Mouse (Mus musculus) induced T-regulatory cell, adult 2 months (primary cell): Measurements from ENCODE around the gene Tm7sf2.

Source experiments
- DNase-seq: peaks from one replicate; pipeline ENCODE4 v3.0.0-alpha.2; 2012; ENCODE audit warnings: low read depth

Tm7sf2 gene

GRCm38 (mm10) chr19:6044102-6044501, 24.1 kb downstream of the Tm7sf2 start:
- peak; percentile 80 for DNase-seq

- no peak for DNase-seq
These were observed 25.9 kb downstream of the Tm7sf2 start for GRCm38 (mm10) chr19:6042293-6042692.

GRCm38 (mm10) chr19:6040002-6040401, 28.2 kb downstream of the Tm7sf2 start:
- peak; percentile 61 for DNase-seq

- DNase-seq: no peak
These were observed 29.8 kb downstream of the Tm7sf2 start for GRCm38 (mm10) chr19:6038326-6038725.

DNA sequence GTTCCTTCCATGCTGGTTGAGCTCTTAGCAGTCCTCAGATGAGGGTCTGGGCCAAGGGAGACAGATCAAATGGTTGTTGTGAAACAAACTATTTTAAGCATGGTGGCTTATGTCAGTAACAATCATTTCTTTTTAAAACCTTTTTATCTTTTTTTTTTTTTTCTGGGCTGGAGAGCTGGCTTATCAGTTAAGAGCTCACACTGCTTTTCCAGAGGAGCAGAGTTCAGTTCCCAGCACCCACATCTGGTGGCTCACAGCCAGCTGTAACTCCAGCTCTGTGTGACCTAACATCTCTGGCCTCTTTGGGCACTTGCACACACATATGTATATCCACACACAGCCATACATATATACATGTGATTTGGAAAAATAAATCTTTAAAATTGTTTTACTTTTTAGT, 30.5 kb downstream of the Tm7sf2 start:
- no peak for DNase-seq

GRCm38 (mm10) chr19:6035966-6036585, 32.1 kb downstream of the Tm7sf2 start:
- DNase-seq: no peak

- no peak for DNase-seq
These were observed 37.5 kb downstream of the Tm7sf2 start for GRCm38 (mm10) chr19:6030520-6031280.

DNA sequence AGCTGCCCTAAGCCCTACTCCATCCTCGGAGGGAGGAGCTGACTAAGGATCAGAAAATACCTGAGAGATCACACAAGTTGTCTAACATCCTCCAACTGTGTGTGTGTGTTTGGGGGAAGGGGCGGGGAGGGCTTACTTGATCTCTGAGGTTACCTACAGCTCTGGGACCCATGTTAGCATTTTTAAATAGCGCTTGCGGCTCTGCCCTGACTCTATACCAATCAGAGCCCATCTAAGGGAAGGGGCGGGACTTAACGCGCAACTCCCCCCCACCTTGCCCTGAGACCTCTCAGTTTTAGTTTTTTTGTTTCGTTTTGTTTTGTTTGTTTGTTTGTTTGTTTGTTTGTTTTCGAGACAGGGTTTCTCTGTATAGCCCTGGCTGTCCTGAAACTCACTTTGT, 38.7 kb downstream of the Tm7sf2 start:
- DNase-seq: no peak

GRCm38 (mm10) chr19:6028991-6029390, 39.2 kb downstream of the Tm7sf2 start:
- no peak for DNase-seq

DNA sequence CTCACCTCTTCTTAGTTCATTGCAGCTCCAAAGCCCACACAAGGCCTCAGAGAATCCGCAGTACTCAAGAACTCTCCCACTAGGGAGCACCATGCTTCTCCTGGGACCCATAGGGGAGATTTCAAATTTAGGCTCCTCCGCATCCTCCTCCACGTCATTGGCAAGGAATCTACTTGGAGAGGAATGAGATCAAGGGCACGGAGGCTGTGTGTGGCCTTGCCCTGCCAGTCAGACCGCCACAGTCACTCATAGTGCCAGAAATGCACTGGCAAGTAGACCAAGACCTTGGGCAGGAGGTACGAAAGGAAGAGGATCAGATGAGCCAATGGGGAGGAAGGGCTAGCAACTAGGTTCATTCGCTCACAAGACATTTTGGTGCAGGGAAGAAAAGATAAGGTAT, 44.2 kb downstream of the Tm7sf2 start:
- no peak for DNase-seq

- DNase-seq: no peak
These were observed 45.1 kb downstream of the Tm7sf2 start for GRCm38 (mm10) chr19:6023059-6023458.

DNA sequence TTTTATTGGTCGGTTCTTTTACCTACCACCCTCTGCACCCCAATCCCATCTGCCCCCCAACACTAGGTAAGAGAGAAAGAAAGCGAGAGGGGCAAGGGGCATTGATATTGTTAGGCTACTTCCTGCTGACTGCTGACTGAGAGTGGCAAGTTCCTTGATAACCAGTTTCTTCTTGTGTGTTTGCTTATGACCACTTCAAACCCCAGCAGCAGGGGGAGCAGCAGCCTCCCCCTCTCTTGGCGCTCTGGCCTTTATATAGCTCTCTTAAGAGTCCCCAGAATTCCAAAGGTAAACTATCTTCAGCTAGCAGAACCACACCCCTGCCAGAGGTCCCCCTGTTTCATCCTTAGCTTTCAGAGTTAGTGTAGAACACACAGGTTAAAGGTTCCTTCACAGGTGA, 47.9 kb downstream of the Tm7sf2 start:
- no peak for DNase-seq

GRCm38 (mm10) chr19:6018142-6019089, 49.8 kb downstream of the Tm7sf2 start:
- DNase-seq: peak; percentile 96

- peak; percentile 40 for DNase-seq
These were observed 51.6 kb downstream of the Tm7sf2 start for GRCm38 (mm10) chr19:6016532-6016931.

- peak; percentile 83 for DNase-seq
These were observed 52.5 kb downstream of the Tm7sf2 start, which contains the start of gene Capn1 for GRCm38 (mm10) chr19:6015511-6016315. Gene Capn1, minus strand, starts transcription at chr19:6015897.

DNA sequence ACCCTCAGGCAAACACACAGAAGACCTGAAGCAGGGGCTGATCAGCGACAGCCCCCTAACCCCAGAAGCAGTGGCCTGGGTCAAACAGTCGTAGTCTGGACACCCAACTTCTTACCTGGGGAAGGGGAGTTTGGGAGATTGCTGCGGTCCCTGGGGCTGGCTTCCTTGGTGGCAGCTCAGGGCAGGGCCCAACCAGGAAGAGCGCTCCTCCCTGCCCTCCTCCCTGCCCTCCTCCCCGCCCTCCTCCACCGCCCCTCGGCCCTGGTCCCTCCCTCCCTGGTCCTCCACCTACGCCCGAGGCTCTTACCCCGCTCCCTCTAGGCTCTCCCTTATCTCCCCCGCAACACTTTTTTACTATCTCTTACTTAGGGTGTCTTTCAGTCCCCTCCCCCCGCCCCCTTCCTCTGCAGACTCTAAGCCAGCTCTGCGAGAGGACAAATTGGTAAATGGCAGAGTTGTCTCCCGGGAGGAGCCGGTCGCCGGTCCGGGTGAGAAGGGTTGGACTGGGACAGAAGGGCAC, 53.1 kb downstream of the Tm7sf2 start:
- DNase-seq: peak; percentile 84

DNA sequence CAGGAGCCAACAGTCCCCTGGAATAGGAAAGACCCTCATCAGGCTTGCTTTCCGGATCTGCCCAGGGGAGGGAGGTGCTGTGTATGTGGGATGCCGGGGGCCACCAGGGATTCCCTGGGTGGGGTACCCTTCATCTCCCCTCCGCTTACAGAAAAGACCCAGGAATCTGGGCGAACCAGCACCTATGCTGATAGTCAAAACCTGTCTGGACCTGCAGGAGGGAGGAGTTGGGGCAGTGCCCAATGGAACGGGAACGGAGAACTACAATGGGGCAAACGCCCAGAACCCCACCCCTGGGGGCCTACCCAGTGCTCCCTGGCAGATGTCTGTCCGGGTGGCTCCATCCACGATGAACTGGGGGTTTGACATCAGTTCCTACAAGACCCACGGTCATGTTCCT, 54.5 kb downstream of the Tm7sf2 start:
- DNase-seq: no peak
